In genomic region chr15:79402836-79403762, GRCm38 (mm10) we compare ENCODE assay signal across 8 mouse cellular contexts. TPM values are rescaled to one million over a fixed set of nuclear protein-coding genes. Genes with fewer than 3 reads are reported as not detected.
DNase-seq lines count a peak whose midpoint lies in the region; ATAC-seq and TF ChIP-seq lines count a peak whose summit lies in the region.

Gene Tmem184b, minus strand, starts transcription at chr15:79403569.

- no peaks in the 10 kb centered on the region for H3K27me3 ChIP-seq in Patski
- peaks cover 10% of the 10 kb centered on the region; the same call in 1 of the 2 replicates for H3K27me3 ChIP-seq in hindbrain, embryonic 12.5 days

- TF ChIP-seq CTCF in Patski (IDR thresholded peaks at IDR 0.05): no peak

- POLR2A ChIA-PET in Patski (lab: Charles Lee): interaction anchor here (1.0 to 1.6 kb wide), 4 partner anchors 12 to 40 kb away, joined by 3 to 4 read pairs (median 4); no protein-coding TSS in a partner anchor

- CTCF ChIA-PET in Patski (lab: Charles Lee): no interaction called here

- no peak for DNase-seq in Patski (ENCODE audit: low read depth, low spot score)
- DNase-seq in cerebellum, postnatal 14 days: peak; percentile 91 to 94
- DNase-seq in frontal cortex, postnatal 14 days (ENCODE audit: low spot score in 2 of 2): peak; percentile 74 to 77
- DNase-seq in layer of hippocampus, postnatal 14 days (ENCODE audit: low spot score in 2 of 2): peak; percentile 87 to 88
- peak; percentile 90 for DNase-seq in lung, postnatal 10 days
- peak; percentile 89 for DNase-seq in ovary, postnatal 36 days (ENCODE audit: low spot score)
- peak; percentile 90 for DNase-seq in thymus, postnatal 14 days

- H3K9ac ChIP-seq in hindbrain, embryonic 12.5 days: peak within 1 kb of the TSS; percentile 96

- peak; percentile 57 for ATAC-seq in Patski
- ATAC-seq in hindbrain, embryonic 12.5 days (ENCODE audit: low FRiP score): peak; percentile 89

- H3K9me3 ChIP-seq in hindbrain, embryonic 12.5 days (replicated peaks): no peaks in the 10 kb centered on the region

- WGBS in hindbrain, embryonic 12.5 days: under 1% methylated on average over 86 of the region's 90 CpGs

- H3K4me3 ChIP-seq in hindbrain, embryonic 12.5 days: peak within 1 kb of the TSS; percentile 94

- peak within 1 kb of the TSS; percentile 81 for H3K27ac ChIP-seq in hindbrain, embryonic 12.5 days

- H3K36me3 ChIP-seq in hindbrain, embryonic 12.5 days: no peaks in the 10 kb centered on the region

- peak within 1 kb of the TSS; percentile 83 for H3K4me2 ChIP-seq in hindbrain, embryonic 12.5 days (replicated peaks)

- in situ Hi-C loops in Patski (cut with MboI; ENCODE audit: low pct_unique_long_range_greater_than_20kb): no loop called here

- peaks cover 40% of the 10 kb centered on the region for H3K4me1 ChIP-seq in hindbrain, embryonic 12.5 days

RNA-seq across cellular contexts. Expression of gene Tmem184b, which starts in this region (rescaled TPM):
- polyA plus RNA-seq in Patski (2021): 129 TPM
- polyA plus RNA-seq in hindbrain, embryonic 12.5 days (2016; fragmentation: Nextera tagmentation; extraction: Ambion mirVana): 46.2 and 52.0 TPM in 2 replicates
- 10 to 100 TPM; 47.4 to 49.2 TPM for total RNA-seq in layer of hippocampus, postnatal 14 days (2021)
